Mouse (Mus musculus) urinary bladder, postnatal 4 days (tissue): ENCODE data around the gene Hyal4.

ENCODE experiments used
- DNase-seq, 2 experiments: peaks; one replicate each; pipeline ENCODE4 v3.0.0; 2021 to 2022; ENCODE audit warnings: low spot score in 2 of 2

The Hyal4 gene

GRCm38 (mm10) chr6:24748029-24748428 lies at the start of gene Hyal4:
Gene Hyal4, plus strand, starts transcription at chr6:24748329.
- DNase-seq = no peak

GRCm38 (mm10) chr6:24707090-24707489 lies 41.0 kb upstream of the Hyal4 start:
- DNase-seq = no peak

GRCm38 (mm10) chr6:24707499-24707898 lies 40.6 kb upstream of the Hyal4 start:
- no peak for DNase-seq

GRCm38 (mm10) chr6:24721317-24722099 lies 26.6 kb upstream of the Hyal4 start:
- no peak for DNase-seq

GRCm38 (mm10) chr6:24728130-24728529 lies 20.0 kb upstream of the Hyal4 start:
- DNase-seq = no peak

GRCm38 (mm10) chr6:24732945-24733344 lies 15.2 kb upstream of the Hyal4 start, which contains the start of gene Hyal6:
Gene Hyal6, plus strand, starts transcription at chr6:24733245.
- DNase-seq = no peak

- DNase-seq = no peak
These were observed 13.6 kb upstream of the Hyal4 start for GRCm38 (mm10) chr6:24734565-24734964.

GRCm38 (mm10) chr6:24759281-24759680 lies 11.2 kb downstream of the Hyal4 start:
- no peak for DNase-seq

- no peak for DNase-seq
These were observed 18.1 kb downstream of the Hyal4 start for GRCm38 (mm10) chr6:24766261-24766660.

- DNase-seq = no peak
These were observed 31.1 kb downstream of the Hyal4 start for GRCm38 (mm10) chr6:24779182-24779581.

GRCm38 (mm10) chr6:24790888-24791287 lies 42.8 kb downstream of the Hyal4 start, which contains the start of gene Spam1:
Gene Spam1, plus strand, starts transcription at chr6:24791188.
- no peak for DNase-seq
